Mouse (Mus musculus) stomach, postnatal 0 days (tissue): ENCODE results near the gene Rsph1. TPM values are rescaled to one million over a fixed set of nuclear protein-coding genes. Genes with fewer than 3 reads are reported as not detected.
A peak's percentile ranks its signal among the peaks of the same experiment; 100 is the strongest.

Experiments used
- ATAC-seq: fragments of 200-750 bp; cut with Nextera tagmentation; 2 replicates; pipeline ENCODE4 v1.8.0; 2017; ENCODE audit not compliant: low FRiP score, low TSS enrichment
- DNase-seq: peaks from one replicate; pipeline ENCODE4 v3.0.0-alpha.2; 2016; ENCODE audit warnings: low spot score
- H3K27ac ChIP-seq: fragments of 300-500 bp; sonication (generic); replicated peaks from 2 replicates; pipeline ENCODE4 v1.5.1; 2014; ENCODE audit warnings: mild to moderate bottlenecking, control low read depth
- H3K27me3 ChIP-seq: fragments of 300-500 bp; sonication (generic); 2 replicates; pipeline ENCODE4 v1.6.1; 2014; ENCODE audit warnings: low read length; ENCODE audit not compliant: control insufficient read depth, insufficient read depth
- H3K36me3 ChIP-seq: fragments of 300-500 bp; sonication (generic); 2 replicates; pipeline ENCODE4 v1.6.1; 2014; ENCODE audit warnings: low read length, mixed read lengths; ENCODE audit not compliant: control insufficient read depth, insufficient read depth
- H3K4me1 ChIP-seq: fragments of 300-500 bp; sonication (generic); replicated peaks from 2 replicates; pipeline ENCODE4 v1.6.1; 2014; ENCODE audit warnings: antibody characterized with exemption; ENCODE audit not compliant: control insufficient read depth, insufficient read depth
- H3K4me2 ChIP-seq: fragments of 300-500 bp; sonication (generic); replicated peaks from 2 replicates; pipeline ENCODE4 v1.6.1; 2014; ENCODE audit warnings: low read depth, mild to moderate bottlenecking, control low read depth, moderate library complexity
- H3K4me3 ChIP-seq: fragments of 300-500 bp; sonication (generic); 2 replicates; pipeline ENCODE4 v1.5.1; 2014; ENCODE audit warnings: low read depth, low read length, control low read depth
- H3K9ac ChIP-seq: fragments of 300-500 bp; sonication (generic); 2 replicates; pipeline ENCODE4 v1.6.1; 2014; ENCODE audit warnings: mild to moderate bottlenecking, low read length, control low read depth, mixed read lengths
- H3K9me3 ChIP-seq: fragments of 300-500 bp; sonication (generic); 2 replicates; pipeline ENCODE4 v1.6.1; 2016; ENCODE audit warnings: low read length; ENCODE audit not compliant: control insufficient read depth
- CTCF ChIP-seq: IDR thresholded peaks from 2 replicates; pipeline ENCODE4 v1.5.1; 2016; ENCODE audit warnings: antibody characterized with exemption, low read depth, mild to moderate bottlenecking, moderate library complexity
- EP300 ChIP-seq: optimal IDR thresholded peaks from 2 replicates; pipeline ENCODE3; 2016; ENCODE audit warnings: antibody characterized with exemption
- WGBS: fragments of 180-500 bp; shearing (Covaris S2); extraction: QIAGEN DNeasy Blood & Tissue Kit; methylation state at CpG from one replicate; pipeline ENCODE4 v1.1.7; 2014; 5-methylcytosine and 5-hydroxymethylcytosine counted together
- polyA plus RNA-seq: library from polyadenylated mRNA; unstranded; fragments of >200 nt; fragmentation: Nextera tagmentation; extraction: Ambion mirVana; gene quantifications from 2 replicates; pipeline ENCODE4 v1.2.1, GENCODE M21; 2015

Rsph1 gene
- polyA plus RNA-seq, 1 experiment from 2014 or later, result 0.87 TPM

GRCm38 (mm10) chr17:31235915-31236314 is 41.3 kb downstream of the Rsph1 start:
- no peaks in the 10 kb centered on the region for H3K27me3 ChIP-seq
- DNase-seq, result no peak
- H3K27ac ChIP-seq, result no peak overlapping the region
- 92% methylated on average over 1 of the region's 1 CpGs for WGBS
- no peak overlapping the region for H3K4me3 ChIP-seq
- no peak for ATAC-seq
- no peak for TF ChIP-seq EP300
- peak; percentile 47 for TF ChIP-seq CTCF
- H3K9me3 ChIP-seq, result no peaks in the 10 kb centered on the region
- no peak overlapping the region for H3K4me2 ChIP-seq
- H3K36me3 ChIP-seq, result no peaks in the 10 kb centered on the region
- no peaks in the 10 kb centered on the region for H3K4me1 ChIP-seq
- H3K9ac ChIP-seq, result no peak overlapping the region

DNA sequence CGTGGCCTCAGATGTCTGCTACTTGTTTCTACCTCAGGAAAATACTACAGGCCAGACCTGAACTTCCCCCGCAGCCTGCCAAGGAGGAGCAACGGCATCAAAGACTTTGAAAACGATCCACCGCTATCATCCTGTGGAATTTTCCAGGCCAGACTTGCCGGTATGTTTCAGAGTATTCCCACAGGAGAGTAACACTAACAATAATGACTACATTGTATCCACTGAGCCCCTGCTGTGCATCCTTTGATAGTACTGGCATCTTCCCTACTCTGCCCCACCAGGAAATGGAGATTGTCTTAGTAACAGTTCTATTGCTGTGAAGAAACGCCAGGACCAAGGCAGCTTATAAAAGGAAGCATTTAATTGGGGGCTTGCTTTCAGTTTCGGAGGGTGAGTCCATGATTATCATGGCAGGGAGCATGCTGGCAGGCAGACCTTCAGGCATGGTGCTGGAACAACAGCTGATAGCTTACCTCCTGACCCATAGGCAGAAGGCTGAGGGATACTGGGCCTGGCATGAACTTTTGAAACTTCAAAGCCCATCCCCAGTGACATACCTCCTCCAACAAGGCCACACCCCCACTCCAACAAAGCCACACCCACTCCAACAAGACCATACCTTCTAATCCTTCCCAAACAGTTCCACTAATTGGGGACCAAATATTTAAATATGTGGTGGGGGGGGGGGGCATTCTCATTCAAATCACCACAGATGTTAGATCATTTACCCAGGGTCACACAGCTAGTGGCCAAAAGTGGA is 44.8 kb downstream of the Rsph1 start:
- DNase-seq (no peak), ATAC-seq (no peak)
- Histone ChIP-seq H3K27me3 (no peaks in the 10 kb centered on the region), H3K9ac (no peak overlapping the region), H3K36me3 (no peaks in the 10 kb centered on the region), H3K9me3 (no peaks in the 10 kb centered on the region), H3K4me1 (no peaks in the 10 kb centered on the region), H3K4me2 (no peak overlapping the region), H3K4me3 (no peak overlapping the region), H3K27ac (no peak overlapping the region)
- no peak for TF ChIP-seq EP300
- TF ChIP-seq CTCF, result no peak
- 59% methylated on average over 8 of the region's 8 CpGs for WGBS

- ATAC-seq, result no peak
- TF ChIP-seq CTCF, result no peak
- no peak for TF ChIP-seq EP300
- no peaks in the 10 kb centered on the region for H3K9me3 ChIP-seq
- H3K36me3 ChIP-seq, result no peaks in the 10 kb centered on the region
- no peak for DNase-seq
- H3K4me2 ChIP-seq, result no peak overlapping the region
- no peaks in the 10 kb centered on the region for H3K27me3 ChIP-seq
- no peak overlapping the region for H3K9ac ChIP-seq
- no peaks in the 10 kb centered on the region for H3K4me1 ChIP-seq
- 59% methylated on average over 6 of the region's 6 CpGs for WGBS
- H3K27ac ChIP-seq, result no peak overlapping the region
- H3K4me3 ChIP-seq, result no peak overlapping the region
These were observed 45.4 kb downstream of the Rsph1 start for GRCm38 (mm10) chr17:31231780-31232179.

GRCm38 (mm10) chr17:31226931-31227330 is 50.3 kb downstream of the Rsph1 start:
- no peaks in the 10 kb centered on the region for H3K9me3 ChIP-seq
- ATAC-seq (no peak), DNase-seq (no peak)
- no peak overlapping the region for H3K4me3 ChIP-seq
- H3K4me1 ChIP-seq, result no peaks in the 10 kb centered on the region
- no peaks in the 10 kb centered on the region for H3K36me3 ChIP-seq
- H3K4me2 ChIP-seq, result no peak overlapping the region
- no peak overlapping the region for H3K9ac ChIP-seq
- H3K27me3 ChIP-seq, result no peaks in the 10 kb centered on the region
- WGBS, result 77% methylated on average over 7 of the region's 7 CpGs
- no peak overlapping the region for H3K27ac ChIP-seq
- TF ChIP-seq EP300 (no peak), CTCF (no peak)

DNA sequence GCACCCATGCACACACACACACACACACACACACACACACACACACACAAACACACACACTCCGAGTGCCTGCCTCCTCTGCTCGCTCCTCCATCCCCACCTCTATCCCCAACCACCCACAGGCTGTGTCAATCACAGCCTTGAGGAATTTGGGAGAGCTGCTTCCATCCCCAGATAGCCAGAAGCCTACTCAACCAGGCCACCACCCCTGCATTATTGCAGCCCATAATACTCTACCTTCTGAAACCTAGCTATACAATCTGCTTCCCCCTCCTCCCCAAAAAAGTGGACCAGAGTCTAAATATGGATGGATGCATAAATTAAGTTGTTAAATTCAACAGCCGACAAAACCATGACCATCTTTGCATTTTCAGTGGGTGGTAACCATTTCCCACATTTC is 50.8 kb downstream of the Rsph1 start:
- DNase-seq (no peak), ATAC-seq (no peak)
- H3K4me2 ChIP-seq, result no peak overlapping the region
- TF ChIP-seq EP300, result no peak
- no peak for TF ChIP-seq CTCF
- H3K27me3 ChIP-seq, result no peaks in the 10 kb centered on the region
- no peak overlapping the region for H3K4me3 ChIP-seq
- no peak overlapping the region for H3K9ac ChIP-seq
- no peak overlapping the region for H3K27ac ChIP-seq
- no peaks in the 10 kb centered on the region for H3K36me3 ChIP-seq
- H3K9me3 ChIP-seq, result no peaks in the 10 kb centered on the region
- H3K4me1 ChIP-seq, result no peaks in the 10 kb centered on the region
- WGBS, result 56% methylated on average over 2 of the region's 3 CpGs

DNA sequence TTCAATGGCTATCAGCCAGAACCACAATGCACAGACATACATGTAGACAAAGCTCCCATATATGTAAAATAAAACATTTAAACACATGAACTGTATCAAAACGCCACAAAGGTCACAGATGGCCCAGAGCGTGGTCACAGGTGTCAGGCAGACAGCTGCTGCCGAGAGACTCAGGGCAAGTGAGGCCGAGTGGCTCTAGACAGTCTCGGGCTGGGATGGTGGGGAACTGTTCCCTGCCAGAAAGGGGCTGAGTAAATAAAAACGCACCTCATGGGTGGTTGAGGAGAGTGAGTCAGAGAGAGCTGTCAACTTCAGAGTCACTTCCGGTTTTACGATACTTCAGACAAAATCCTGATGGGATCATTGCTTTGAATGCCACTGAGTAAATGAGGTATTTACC is 52.6 kb downstream of the Rsph1 start:
- H3K36me3 ChIP-seq, result no peaks in the 10 kb centered on the region
- TF ChIP-seq EP300 (no peak), CTCF (no peak)
- 69% methylated on average over 8 of the region's 8 CpGs for WGBS
- no peaks in the 10 kb centered on the region for H3K27me3 ChIP-seq
- no peak overlapping the region for H3K9ac ChIP-seq
- DNase-seq (no peak), ATAC-seq (no peak)
- H3K4me3 ChIP-seq, result no peak overlapping the region
- no peaks in the 10 kb centered on the region for H3K9me3 ChIP-seq
- H3K4me2 ChIP-seq, result no peak overlapping the region
- no peaks in the 10 kb centered on the region for H3K4me1 ChIP-seq
- H3K27ac ChIP-seq, result no peak overlapping the region
